Mouse (Mus musculus) forebrain, embryonic 10.5 days (tissue): ENCODE data around the gene Slco1a6. TPM values are rescaled to one million over a fixed set of nuclear protein-coding genes. Genes with fewer than 3 reads are reported as not detected.
"Not testable (repeated sequence)": the region's sequence is repeated elsewhere in the genome, so short reads cannot be mapped to it uniquely, and the experiment has no call there.

Experiments
- DNase-seq: peaks from one replicate; pipeline ENCODE4 v3.0.0-alpha.2; 2017; ENCODE audit warnings: low spot score; ENCODE audit errors: extremely low spot score
- H3K27ac ChIP-seq: fragments of 300-500 bp; sonication (generic); 2 replicates; pipeline ENCODE4 v1.5.1; 2016; ENCODE audit warnings: mild to moderate bottlenecking
- H3K27me3 ChIP-seq: fragments of 300-500 bp; sonication (generic); 2 replicates; pipeline ENCODE4 v1.6.1; 2016; ENCODE audit warnings: mild to moderate bottlenecking; ENCODE audit not compliant: poor library complexity, severe bottlenecking
- H3K36me3 ChIP-seq: fragments of 300-500 bp; sonication (generic); replicated peaks from 2 replicates; pipeline ENCODE4 v1.6.1; 2016; ENCODE audit warnings: mild to moderate bottlenecking, moderate library complexity
- H3K4me1 ChIP-seq: fragments of 300-500 bp; sonication (generic); 2 replicates; pipeline ENCODE4 v1.6.1; 2016
- H3K4me3 ChIP-seq: fragments of 300-500 bp; sonication (generic); 2 replicates; pipeline ENCODE4 v1.5.1; 2016; ENCODE audit warnings: mild to moderate bottlenecking, moderate library complexity
- H3K9me3 ChIP-seq: fragments of 300-500 bp; sonication (generic); 2 replicates; pipeline ENCODE4 v1.6.1; 2016; ENCODE audit warnings: mild to moderate bottlenecking, moderate library complexity
- WGBS: fragments of 180-500 bp; shearing (Covaris S2); methylation state at CpG from one replicate; pipeline ENCODE4 v1.1.7; 2016; 5-methylcytosine and 5-hydroxymethylcytosine counted together
- polyA plus RNA-seq: library from polyadenylated mRNA; unstranded; fragments of >200 nt; fragmentation: Nextera tagmentation; extraction: Ambion mirVana; gene quantifications from 2 replicates; pipeline ENCODE4 v1.2.1, GENCODE M21; 2016

Slco1a6 gene
- polyA plus RNA-seq: not detected in 2 replicates

DNA sequence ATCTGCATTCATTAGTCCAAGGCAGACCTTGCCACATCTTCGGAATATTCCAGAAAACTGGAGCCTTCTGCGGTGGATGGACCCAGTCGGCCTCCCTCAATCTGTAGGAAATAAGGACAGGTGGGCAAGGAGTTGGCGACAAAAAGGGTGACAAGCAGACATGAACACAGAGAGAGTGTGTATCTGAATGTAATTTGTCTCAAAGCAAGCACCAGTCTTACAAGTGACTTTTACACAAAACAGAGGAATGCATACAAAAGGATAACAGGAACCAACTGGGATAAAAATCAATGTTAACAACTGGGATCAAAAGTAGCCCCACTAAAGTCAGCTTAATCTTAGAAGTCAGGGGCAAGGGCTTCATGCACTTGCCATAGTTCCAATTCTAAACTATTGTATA lies at the start of gene Slco1a6:
Gene Slco1a6, minus strand, starts transcription at position 101 of the 400 bp plus-strand sequence.
- Histone ChIP-seq H3K27me3 (no peaks in the 10 kb centered on the region), H3K36me3 (no peaks in the 10 kb centered on the region), H3K4me3 (no peak within 1 kb of the TSS), H3K4me1 (no peaks in the 10 kb centered on the region), H3K27ac (no peak within 1 kb of the TSS), H3K9me3 (no peaks in the 10 kb centered on the region)
- DNase-seq: no peak
- WGBS: 94% methylated on average over 4 of the region's 4 CpGs

GRCm38 (mm10) chr6:142250738-142251307 lies 42.5 kb upstream of the Slco1a6 start:
- H3K36me3 ChIP-seq, DNase-seq, H3K4me1 ChIP-seq, H3K9me3 ChIP-seq, H3K4me3 ChIP-seq, H3K27me3 ChIP-seq, H3K27ac ChIP-seq: not testable (repeated sequence)
- 92% methylated on average over 1 of the region's 1 CpGs for WGBS

DNA sequence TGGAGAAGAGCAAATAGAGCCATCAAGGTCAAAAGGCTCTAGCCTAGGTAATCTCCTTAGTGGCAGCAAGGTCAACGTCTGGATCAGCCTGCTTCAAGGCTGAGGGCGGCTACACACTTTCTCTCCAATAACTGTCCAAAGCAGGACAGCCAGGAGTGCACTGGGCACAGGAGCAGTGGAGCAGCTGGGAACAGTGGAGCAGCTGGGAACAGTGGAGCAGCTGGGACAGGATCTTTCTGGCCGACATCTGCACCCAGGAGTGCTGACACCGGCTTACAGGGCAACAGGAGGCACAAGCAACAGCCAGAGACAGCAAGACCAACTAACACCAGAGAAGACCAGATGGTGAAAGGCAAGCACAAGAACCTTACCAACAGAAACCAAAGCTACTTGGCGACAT lies 36.7 kb upstream of the Slco1a6 start:
- no peaks in the 10 kb centered on the region for H3K9me3 ChIP-seq
- WGBS: 89% methylated on average over 5 of the region's 5 CpGs

DNA sequence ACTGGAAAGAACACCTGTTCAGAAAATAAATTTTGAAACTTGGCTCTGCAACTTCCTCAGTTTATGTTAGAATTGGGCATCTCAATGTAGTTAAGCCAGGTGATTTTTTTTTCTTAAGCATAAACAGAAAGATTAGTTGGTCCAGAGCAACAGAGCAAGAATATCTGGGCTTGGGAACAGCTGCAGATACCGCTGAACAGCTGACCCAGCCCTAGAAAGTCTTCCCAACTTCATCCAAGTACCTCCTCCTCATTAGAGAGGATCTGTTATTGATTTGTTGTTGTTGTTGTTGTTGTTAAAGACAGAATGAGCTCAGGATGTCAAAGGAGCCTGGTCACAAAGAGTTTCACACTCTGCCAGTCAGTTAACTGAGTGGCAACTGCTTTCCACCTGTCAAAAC lies 31.1 kb upstream of the Slco1a6 start:
- no peaks in the 10 kb centered on the region for H3K4me1 ChIP-seq
- no peak overlapping the region for H3K27ac ChIP-seq
- H3K9me3 ChIP-seq: no peaks in the 10 kb centered on the region
- H3K4me3 ChIP-seq: no peak overlapping the region
- WGBS: 79% methylated on average over 1 of the region's 1 CpGs
- no peak for DNase-seq
- no peaks in the 10 kb centered on the region for H3K27me3 ChIP-seq
- H3K36me3 ChIP-seq: no peaks in the 10 kb centered on the region

More for the DNA sequence above, 36.7 kb upstream of the Slco1a6 start:
- Histone ChIP-seq H3K27ac (no peak overlapping the region), H3K27me3 (no peaks in the 10 kb centered on the region), H3K4me1 (no peaks in the 10 kb centered on the region), H3K4me3 (no peak overlapping the region), H3K36me3 (no peaks in the 10 kb centered on the region)
- no peak for DNase-seq

- no peaks in the 10 kb centered on the region; the same call in 1 of the 2 replicates for H3K9me3 ChIP-seq
- H3K4me3 ChIP-seq: no peak overlapping the region
- no peaks in the 10 kb centered on the region for H3K36me3 ChIP-seq
- H3K27ac ChIP-seq: no peak overlapping the region
- H3K4me1 ChIP-seq: no peaks in the 10 kb centered on the region
- no peak for DNase-seq
- H3K27me3 ChIP-seq: no peaks in the 10 kb centered on the region
Observed at GRCm38 (mm10) chr6:142220138-142220537, 11.8 kb upstream of the Slco1a6 start.

- no peaks in the 10 kb centered on the region for H3K36me3 ChIP-seq
- H3K4me1 ChIP-seq: no peaks in the 10 kb centered on the region
- no peaks in the 10 kb centered on the region; the same call in 1 of the 2 replicates for H3K9me3 ChIP-seq
- no peaks in the 10 kb centered on the region for H3K27me3 ChIP-seq
- DNase-seq: no peak
- H3K4me3 ChIP-seq: no peak overlapping the region
- no peak overlapping the region for H3K27ac ChIP-seq
Observed at GRCm38 (mm10) chr6:142211821-142212220, 3.5 kb upstream of the Slco1a6 start.

- Histone ChIP-seq H3K4me3 (no peak overlapping the region), H3K4me1 (no peaks in the 10 kb centered on the region), H3K27me3 (no peaks in the 10 kb centered on the region)
Observed at GRCm38 (mm10) chr6:142209749-142210148, 1.4 kb upstream of the Slco1a6 start.

DNA sequence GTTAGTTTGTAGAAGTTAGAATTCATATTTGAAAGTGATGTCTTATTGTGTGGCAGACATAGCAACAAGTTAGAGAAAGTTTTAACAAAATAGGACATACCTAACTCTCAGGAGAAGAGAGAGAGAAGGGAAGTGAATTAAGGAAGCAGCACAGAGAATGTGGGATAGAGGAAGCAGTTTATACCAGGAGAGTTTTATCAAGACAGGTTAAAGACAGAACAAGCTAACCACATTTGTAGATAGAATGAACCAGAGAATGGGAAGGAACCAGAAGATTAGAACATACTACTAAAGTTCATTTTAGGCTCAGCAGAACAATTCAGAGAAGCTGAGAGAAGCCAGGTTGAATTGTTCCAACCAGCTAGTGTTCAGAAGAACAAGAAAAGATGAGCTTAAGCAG lies 7.8 kb downstream of the Slco1a6 start:
- Histone ChIP-seq H3K4me3 (no peak overlapping the region), H3K9me3 (no peaks in the 10 kb centered on the region), H3K36me3 (no peaks in the 10 kb centered on the region), H3K27me3 (no peaks in the 10 kb centered on the region), H3K4me1 (no peaks in the 10 kb centered on the region), H3K27ac (no peak overlapping the region)
- DNase-seq: no peak

More at GRCm38 (mm10) chr6:142209749-142210148, 1.4 kb upstream of the Slco1a6 start:
- no peak overlapping the region for H3K27ac ChIP-seq
- no peaks in the 10 kb centered on the region for H3K36me3 ChIP-seq
- no peaks in the 10 kb centered on the region for H3K9me3 ChIP-seq
- no peak for DNase-seq

GRCm38 (mm10) chr6:142194245-142194644 lies 14.1 kb downstream of the Slco1a6 start:
- Histone ChIP-seq H3K27me3 (no peaks in the 10 kb centered on the region), H3K36me3 (no peaks in the 10 kb centered on the region), H3K4me3 (no peak overlapping the region), H3K4me1 (no peaks in the 10 kb centered on the region), H3K27ac (no peak overlapping the region), H3K9me3 (no peaks in the 10 kb centered on the region)
- WGBS: 93% methylated on average over 8 of the region's 8 CpGs
- DNase-seq: no peak

- Histone ChIP-seq H3K4me3 (no peak overlapping the region), H3K9me3 (no peaks in the 10 kb centered on the region), H3K27me3 (no peaks in the 10 kb centered on the region), H3K27ac (no peak overlapping the region), H3K36me3 (no peaks in the 10 kb centered on the region), H3K4me1 (no peaks in the 10 kb centered on the region)
- WGBS: 86% methylated on average over 1 of the region's 1 CpGs
- DNase-seq: no peak
Observed at GRCm38 (mm10) chr6:142191962-142192361, 16.4 kb downstream of the Slco1a6 start.

- Histone ChIP-seq H3K27ac (no peak overlapping the region), H3K4me1 (no peaks in the 10 kb centered on the region), H3K4me3 (no peak overlapping the region), H3K36me3 (no peaks in the 10 kb centered on the region), H3K27me3 (no peaks in the 10 kb centered on the region), H3K9me3 (no peaks in the 10 kb centered on the region)
- DNase-seq: no peak
- WGBS: 92% methylated on average over 3 of the region's 3 CpGs
Observed at GRCm38 (mm10) chr6:142187426-142187825, 20.9 kb downstream of the Slco1a6 start.

DNA sequence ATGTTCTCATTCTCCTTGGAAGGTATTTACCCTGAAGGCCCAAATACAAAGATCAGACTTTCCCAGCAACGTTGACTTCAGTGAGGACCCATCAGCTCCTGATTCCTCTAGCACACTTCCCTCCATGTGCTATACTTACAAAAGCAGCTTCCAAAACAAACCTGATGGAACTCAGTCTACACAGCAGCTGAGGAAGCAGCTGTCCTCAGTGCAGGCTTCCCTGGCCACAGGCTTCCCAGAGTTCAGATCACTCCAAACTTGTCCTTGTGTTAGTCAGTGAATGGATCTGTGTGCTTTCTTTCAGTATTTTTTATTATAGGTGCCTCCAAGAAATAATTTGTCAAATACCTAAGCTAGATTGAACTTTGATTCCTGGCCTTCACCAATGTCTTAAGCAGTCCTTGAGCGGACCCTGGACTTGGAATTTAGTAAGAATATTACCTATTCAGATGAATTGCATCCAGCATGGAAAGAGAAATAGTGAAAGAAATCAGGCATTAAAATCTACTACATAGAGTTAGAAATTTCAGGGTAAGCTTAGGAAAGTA lies 22.4 kb downstream of the Slco1a6 start:
- H3K9me3 ChIP-seq: no peaks in the 10 kb centered on the region
- no peak for DNase-seq
- WGBS: 77% methylated on average over 2 of the region's 2 CpGs
- H3K36me3 ChIP-seq: no peaks in the 10 kb centered on the region
- H3K4me3 ChIP-seq: no peak overlapping the region
- H3K27ac ChIP-seq: no peak overlapping the region
- no peaks in the 10 kb centered on the region for H3K4me1 ChIP-seq
- H3K27me3 ChIP-seq: no peaks in the 10 kb centered on the region

DNA sequence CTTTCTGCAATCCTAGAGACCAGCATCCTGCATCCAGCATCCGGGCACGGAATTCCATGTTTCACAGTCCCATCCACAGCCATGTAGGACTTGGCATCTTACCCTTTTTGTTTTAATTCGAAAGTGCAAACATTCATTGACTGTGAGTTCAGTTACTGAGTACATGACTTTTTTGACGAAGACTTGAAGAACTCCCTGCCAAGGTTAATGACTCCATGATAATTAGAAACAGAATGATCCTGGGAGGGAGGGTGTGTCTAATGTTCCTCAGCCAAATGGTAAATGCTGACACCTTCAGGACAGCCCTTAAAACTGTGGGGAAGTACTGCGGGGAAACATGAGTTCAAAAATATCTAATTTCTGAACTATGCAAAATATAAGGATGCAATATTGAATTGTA lies 44.9 kb downstream of the Slco1a6 start:
- DNase-seq: no peak
- no peaks in the 10 kb centered on the region for H3K4me1 ChIP-seq
- WGBS: 91% methylated on average over 5 of the region's 5 CpGs
- no peaks in the 10 kb centered on the region for H3K36me3 ChIP-seq
- H3K4me3 ChIP-seq: no peak overlapping the region
- no peaks in the 10 kb centered on the region for H3K27me3 ChIP-seq
- no peak overlapping the region for H3K27ac ChIP-seq
- H3K9me3 ChIP-seq: no peaks in the 10 kb centered on the region

- H3K27ac ChIP-seq: no peak overlapping the region
- H3K4me1 ChIP-seq: no peaks in the 10 kb centered on the region
- H3K9me3 ChIP-seq: no peaks in the 10 kb centered on the region
- DNase-seq: no peak
- WGBS: 97% methylated on average over 2 of the region's 2 CpGs
- no peaks in the 10 kb centered on the region for H3K36me3 ChIP-seq
- no peak overlapping the region for H3K4me3 ChIP-seq
- H3K27me3 ChIP-seq: no peaks in the 10 kb centered on the region
Observed at GRCm38 (mm10) chr6:142161171-142161570, 47.1 kb downstream of the Slco1a6 start.
